Mouse (Mus musculus) bone marrow, adult 2 months (tissue): ENCODE results near the gene Smim17.
"Not testable (repeated sequence)": the region's sequence is repeated elsewhere in the genome, so short reads cannot be mapped to it uniquely, and the experiment has no call there.

Experiments
- CTCF ChIP-seq: fragments of 200-500 bp; IDR thresholded peaks from 2 replicates; pipeline ENCODE4 v1.5.1; 2011; ENCODE audit warnings: low read length, control low read depth; ENCODE audit not compliant: control insufficient read depth, insufficient read depth
- POLR2A ChIP-seq: fragments of 200-500 bp; IDR thresholded peaks from 2 replicates; pipeline ENCODE4 v1.6.1; 2011; ENCODE audit warnings: low read depth, mild to moderate bottlenecking, control low read depth, low read length, borderline replicate concordance; ENCODE audit not compliant: control insufficient read depth

DNA sequence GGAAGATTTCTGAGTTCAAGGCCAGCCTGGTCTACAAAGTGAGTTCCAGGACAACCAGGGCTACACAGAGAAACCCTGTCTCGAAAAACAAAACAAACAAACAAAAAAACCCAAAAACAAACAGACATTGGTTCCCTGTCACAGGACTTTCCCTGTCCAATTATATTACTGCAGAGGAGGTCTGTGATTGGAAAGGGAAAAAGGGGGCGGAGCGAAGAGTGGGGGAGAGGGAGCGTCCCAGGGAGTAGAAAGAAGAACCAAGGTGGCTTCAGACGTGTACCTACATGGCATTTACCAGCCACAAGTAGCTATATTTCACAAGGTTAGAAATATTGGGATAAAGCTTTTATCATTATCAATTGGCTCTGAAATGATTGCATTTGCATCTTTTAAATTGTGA is 30.4 kb upstream of the Smim17 start:
- TF ChIP-seq CTCF, POLR2A: not testable (repeated sequence)
